Comparison of ENCODE assay signal across 8 mouse cellular contexts in the genomic region with DNA sequence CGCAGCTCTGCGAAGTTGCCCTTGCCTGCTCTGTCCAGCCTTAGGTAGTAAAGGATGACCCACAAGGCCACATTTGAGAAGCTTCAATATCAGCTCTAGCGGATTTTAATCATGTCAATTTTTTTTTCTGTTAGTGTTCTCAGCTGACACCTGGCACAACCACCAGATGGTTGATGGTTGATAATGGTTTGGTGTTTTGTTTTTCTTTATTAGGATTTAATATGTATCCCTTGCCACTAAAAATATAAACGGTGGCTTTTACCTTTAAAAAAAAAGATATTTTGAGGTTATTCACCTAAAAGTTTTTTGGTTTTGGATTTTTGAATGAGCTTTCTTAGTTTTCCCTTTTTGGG. TPM values are rescaled to one million over a fixed set of nuclear protein-coding genes. Genes with fewer than 3 reads are reported as not detected.
DNase-seq lines count a peak whose midpoint lies in the region; ATAC-seq and TF ChIP-seq lines count a peak whose summit lies in the region.

No protein-coding gene starts in this region.

- 5% methylated on average over 4 of the region's 4 CpGs for WGBS in heart, embryonic 15.5 days
- 10% methylated on average over 4 of the region's 4 CpGs for WGBS in hindbrain, embryonic 10.5 days

- DNase-seq in heart, adult 11 months = no peak
- DNase-seq in G1E (ENCODE audit: low spot score) = no peak
- no peak for DNase-seq in hindbrain, embryonic 10.5 days (ENCODE audit: low spot score)
- no peak for DNase-seq in urinary bladder, postnatal 36 days (ENCODE audit: low spot score in 2 of 2)
- no peak for DNase-seq in cerebellum, postnatal 25 days
- no peak for DNase-seq in gastrocnemius, postnatal 25 days

- H3K9me3 ChIP-seq in heart, embryonic 15.5 days (replicated peaks) = peaks cover 4% of the 10 kb centered on the region
- 0 out of 2 replicates have a peak, but pooled peaks cover 2% of the 10 kb centered on the region for H3K9me3 ChIP-seq in G1E (replicated peaks)
- peaks cover 10% of the 10 kb centered on the region for H3K9me3 ChIP-seq in hindbrain, embryonic 10.5 days

- no peak for TF ChIP-seq CTCF in G1E (IDR thresholded peaks at IDR 0.05; ENCODE audit: low read depth, low read length)

- no peak for ATAC-seq in heart, embryonic 15.5 days (replicated peaks; ENCODE audit: insufficient number of reproducible peaks, insufficient read depth, low FRiP score, low read depth)
- no peak for ATAC-seq in G1E (ENCODE audit: extremely low read depth, insufficient number of reproducible peaks, low FRiP score, poor library complexity, severe bottlenecking)
- peak; percentile 10; the same call in 1 of the 2 replicates for ATAC-seq in megakaryocyte progenitor cell, adult 5-6 weeks (replicated peaks; ENCODE audit: poor library complexity)

- H3K36me3 ChIP-seq in heart, embryonic 15.5 days = peaks cover 15% of the 10 kb centered on the region
- peaks cover 6% of the 10 kb centered on the region for H3K36me3 ChIP-seq in G1E (replicated peaks)
- peaks cover 21% of the 10 kb centered on the region for H3K36me3 ChIP-seq in hindbrain, embryonic 10.5 days

- peak overlapping the region; percentile 98 for H3K9ac ChIP-seq in heart, embryonic 15.5 days

- H3K4me3 ChIP-seq in heart, embryonic 15.5 days = peak overlapping the region; percentile 87
- peak overlapping the region; percentile 99 for H3K4me3 ChIP-seq in G1E (ENCODE audit: low read depth, low read length)
- peak overlapping the region; percentile 87 for H3K4me3 ChIP-seq in hindbrain, embryonic 10.5 days

- no peaks in the 10 kb centered on the region for H3K27me3 ChIP-seq in heart, embryonic 15.5 days
- no peaks in the 10 kb centered on the region for H3K27me3 ChIP-seq in G1E (ENCODE audit: insufficient read depth, low read length)
- no peaks in the 10 kb centered on the region for H3K27me3 ChIP-seq in hindbrain, embryonic 10.5 days (ENCODE audit: insufficient read depth, poor library complexity, severe bottlenecking)

- H3K4me1 ChIP-seq in heart, embryonic 15.5 days (replicated peaks) = peaks cover 9% of the 10 kb centered on the region
- peaks cover 10% of the 10 kb centered on the region for H3K4me1 ChIP-seq in G1E (ENCODE audit: insufficient read depth, low read depth, low read length)
- peaks cover 6% of the 10 kb centered on the region; the same call in 1 of the 2 replicates for H3K4me1 ChIP-seq in hindbrain, embryonic 10.5 days (replicated peaks)

- H3K4me2 ChIP-seq in heart, embryonic 15.5 days = peak overlapping the region; percentile 55

- peak overlapping the region; percentile 99 for H3K27ac ChIP-seq in heart, embryonic 15.5 days
- H3K27ac ChIP-seq in hindbrain, embryonic 10.5 days = peak overlapping the region; percentile 98

RNA-seq across cellular contexts. Expression of a gene that starts 1.0 kb away (rescaled TPM):
- polyA plus RNA-seq in heart, embryonic 15.5 days (2015; fragmentation: Nextera tagmentation; extraction: Ambion mirVana) = 39.4 and 45.6 TPM in 2 replicates
- total RNA-seq in G1E (2014; fragmentation: Nextera tagmentation) (37.6 and 59.3 TPM in 2 replicates), G1E (2017) (53.3 and 64.7 TPM in 2 replicates)
- polyA plus RNA-seq in G1E (2012) = 8.8 and 14.1 TPM in 2 replicates
- polyA plus RNA-seq in hindbrain, embryonic 10.5 days (2016; fragmentation: Nextera tagmentation; extraction: Ambion mirVana) = 24.2 and 31.4 TPM in 2 replicates
- total RNA-seq in megakaryocyte progenitor cell, adult 5-6 weeks (2015) = 41.3 and 47.8 TPM in 2 replicates
- total RNA-seq in megakaryocyte progenitor cell, adult 5-6 weeks (2017) = 53.6 and 69.8 TPM in 2 replicates
- total RNA-seq in gastrocnemius, postnatal 25 days (2021) = 100 to 1,000 TPM; 132 to 195 TPM

RNA-seq across cellular contexts. Expression of a gene that starts 42.5 kb away (rescaled TPM):
- 13.9 and 21.0 TPM in 2 replicates for polyA plus RNA-seq in heart, embryonic 15.5 days (2015; fragmentation: Nextera tagmentation; extraction: Ambion mirVana)
- total RNA-seq in G1E (2014; fragmentation: Nextera tagmentation) (49.0 and 54.5 TPM in 2 replicates), G1E (2017) (23.6 and 24.3 TPM in 2 replicates)
- polyA plus RNA-seq in G1E (2012) = 38.4 and 46.1 TPM in 2 replicates
- 35.9 and 39.7 TPM in 2 replicates for polyA plus RNA-seq in hindbrain, embryonic 10.5 days (2016; fragmentation: Nextera tagmentation; extraction: Ambion mirVana)
- 38.9 and 46.6 TPM in 2 replicates for total RNA-seq in megakaryocyte progenitor cell, adult 5-6 weeks (2015)
- total RNA-seq in megakaryocyte progenitor cell, adult 5-6 weeks (2017) = 31.9 and 32.6 TPM in 2 replicates
- 1 to 10 TPM; 7.1 to 9.5 TPM for total RNA-seq in gastrocnemius, postnatal 25 days (2021)
